Mouse (Mus musculus) embryonic facial prominence, embryonic 14.5 days (tissue): Measurements from ENCODE around the gene Krtap6-2. TPM values are rescaled to one million over a fixed set of nuclear protein-coding genes. Genes with fewer than 3 reads are reported as not detected.

Experiments
- ATAC-seq: fragments of 200-750 bp; cut with Nextera tagmentation; 2 replicates; pipeline ENCODE4 v1.8.0; 2017; ENCODE audit warnings: low read depth, moderate number of reproducible peaks, moderate TSS enrichment
- DNase-seq: peaks from one replicate; pipeline ENCODE4 v3.0.0-alpha.2; 2015; ENCODE audit warnings: low spot score
- H3K27ac ChIP-seq: fragments of 300-500 bp; sonication (generic); replicated peaks from 2 replicates; pipeline ENCODE4 v1.5.1; 2014; ENCODE audit warnings: low read depth, mild to moderate bottlenecking, low read length, moderate library complexity
- H3K27me3 ChIP-seq: fragments of 300-500 bp; sonication (generic); replicated peaks from 2 replicates; pipeline ENCODE4 v1.6.1; 2014; ENCODE audit warnings: low read length; ENCODE audit not compliant: control insufficient read depth, insufficient read depth
- H3K36me3 ChIP-seq: fragments of 300-500 bp; sonication (generic); 2 replicates; pipeline ENCODE4 v1.6.1; 2014; ENCODE audit warnings: low read length, mixed read lengths; ENCODE audit not compliant: control insufficient read depth, insufficient read depth
- H3K4me1 ChIP-seq: fragments of 300-500 bp; sonication (generic); 2 replicates; pipeline ENCODE4 v1.6.1; 2014; ENCODE audit warnings: antibody characterized with exemption, low read length; ENCODE audit not compliant: control insufficient read depth, insufficient read depth
- H3K4me2 ChIP-seq: fragments of 300-500 bp; sonication (generic); 2 replicates; pipeline ENCODE4 v1.6.1; 2014; ENCODE audit warnings: low read depth, mild to moderate bottlenecking, low read length, moderate library complexity, mixed read lengths
- H3K4me3 ChIP-seq: fragments of 300-500 bp; sonication (generic); 2 replicates; pipeline ENCODE4 v1.5.1; 2014; ENCODE audit warnings: low read depth, mild to moderate bottlenecking, low read length
- H3K9ac ChIP-seq: fragments of 300-500 bp; sonication (generic); 2 replicates; pipeline ENCODE4 v1.6.1; 2014; ENCODE audit warnings: low read depth, mild to moderate bottlenecking, low read length, moderate library complexity, mixed read lengths
- H3K9me3 ChIP-seq: fragments of 300-500 bp; sonication (generic); 2 replicates; pipeline ENCODE4 v1.6.1; 2016; ENCODE audit warnings: low read length; ENCODE audit not compliant: control insufficient read depth
- WGBS: fragments of 180-500 bp; shearing (Covaris S2); extraction: QIAGEN DNeasy Blood & Tissue Kit; methylation state at CpG from one replicate; pipeline ENCODE4 v1.1.7; 2014; 5-methylcytosine and 5-hydroxymethylcytosine counted together
- polyA plus RNA-seq: library from polyadenylated mRNA; unstranded; fragments of >200 nt; fragmentation: Nextera tagmentation; extraction: Ambion mirVana; gene quantifications from 2 replicates; pipeline ENCODE4 v1.2.1, GENCODE M21; 2014

Gene Krtap6-2
- not detected in 2 replicates for polyA plus RNA-seq

- Histone ChIP-seq H3K9me3 (no peaks in the 10 kb centered on the region), H3K4me1 (no peaks in the 10 kb centered on the region), H3K36me3 (no peaks in the 10 kb centered on the region), H3K4me3 (no peak within 1 kb of the TSS), H3K4me2 (no peak within 1 kb of the TSS), H3K27me3 (no peaks in the 10 kb centered on the region), H3K27ac (no peak within 1 kb of the TSS), H3K9ac (no peak within 1 kb of the TSS)
- DNase-seq = no peak
- WGBS = 86% methylated on average over 3 of the region's 3 CpGs
- ATAC-seq = no peak
Observed at GRCm38 (mm10) chr16:89420011-89420410, at the start of gene Krtap6-2. Krtap6-2 (minus strand) TSS chr16:89420111.

- ATAC-seq (no peak), DNase-seq (no peak)
- H3K4me1 ChIP-seq = no peaks in the 10 kb centered on the region
- no peak overlapping the region for H3K4me3 ChIP-seq
- no peak overlapping the region for H3K27ac ChIP-seq
- no peak overlapping the region for H3K9ac ChIP-seq
- 76% methylated on average over 5 of the region's 5 CpGs for WGBS
- no peaks in the 10 kb centered on the region for H3K9me3 ChIP-seq
- H3K27me3 ChIP-seq = no peaks in the 10 kb centered on the region
- no peak overlapping the region for H3K4me2 ChIP-seq
- H3K36me3 ChIP-seq = no peaks in the 10 kb centered on the region
Observed at GRCm38 (mm10) chr16:89461189-89461588, 41.3 kb upstream of the Krtap6-2 start.

DNA sequence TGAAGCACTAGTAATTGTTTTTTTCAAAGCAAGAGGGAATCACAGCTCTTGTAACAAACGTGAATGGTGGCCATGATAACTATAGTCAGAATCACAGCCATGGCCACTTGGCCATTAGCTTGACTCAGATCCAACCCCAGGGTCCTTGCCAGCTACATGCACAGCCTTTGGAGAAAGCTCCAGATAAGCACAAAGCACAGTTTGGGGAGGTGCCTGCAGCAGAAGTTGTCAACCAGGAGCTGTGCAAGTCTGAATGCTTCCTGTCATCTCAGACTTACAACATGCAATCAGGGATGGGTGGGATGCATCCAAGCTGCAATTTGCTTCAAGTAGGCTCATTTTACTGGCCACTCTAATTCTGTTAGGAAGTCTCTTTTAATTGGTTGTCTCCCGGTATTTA lies 9.7 kb upstream of the Krtap6-2 start:
- Histone ChIP-seq H3K27ac (no peak overlapping the region), H3K4me2 (no peak overlapping the region), H3K9me3 (no peaks in the 10 kb centered on the region), H3K27me3 (no peaks in the 10 kb centered on the region), H3K4me1 (no peaks in the 10 kb centered on the region), H3K9ac (no peak overlapping the region), H3K36me3 (no peaks in the 10 kb centered on the region), H3K4me3 (no peak overlapping the region)
- ATAC-seq (no peak), DNase-seq (no peak)
- 84% methylated on average over 2 of the region's 2 CpGs for WGBS

DNA sequence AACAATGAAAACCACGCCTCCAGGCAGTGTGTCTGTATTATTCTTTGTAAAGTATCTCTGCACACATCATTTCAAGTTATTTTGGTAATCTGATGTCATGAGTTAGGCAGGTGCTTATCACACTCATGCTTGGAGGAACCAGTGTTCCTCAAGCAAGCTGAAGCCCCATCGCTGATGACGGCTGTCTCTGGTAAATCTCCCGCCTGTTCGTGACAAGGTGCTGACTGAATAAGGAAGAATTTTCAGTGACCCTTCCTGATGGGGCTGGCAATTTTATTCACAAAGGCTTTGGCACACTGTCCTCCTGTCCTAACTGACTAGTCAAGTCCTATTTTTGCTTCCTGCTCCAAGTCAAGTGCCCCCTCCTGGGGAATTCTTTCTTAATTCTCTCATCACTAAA lies 5.4 kb upstream of the Krtap6-2 start:
- no peak overlapping the region for H3K9ac ChIP-seq
- no peaks in the 10 kb centered on the region for H3K36me3 ChIP-seq
- WGBS = 85% methylated on average over 5 of the region's 5 CpGs
- no peak overlapping the region for H3K4me3 ChIP-seq
- no peak for ATAC-seq
- H3K27me3 ChIP-seq = no peaks in the 10 kb centered on the region
- peak; percentile 3 for DNase-seq
- no peak overlapping the region for H3K4me2 ChIP-seq
- no peaks in the 10 kb centered on the region for H3K9me3 ChIP-seq
- H3K4me1 ChIP-seq = no peaks in the 10 kb centered on the region
- H3K27ac ChIP-seq = no peak overlapping the region

GRCm38 (mm10) chr16:89416311-89416710 lies 3.6 kb downstream of the Krtap6-2 start:
- H3K4me3 ChIP-seq = no peak overlapping the region
- H3K4me1 ChIP-seq = no peaks in the 10 kb centered on the region
- no peak for DNase-seq
- no peaks in the 10 kb centered on the region for H3K9me3 ChIP-seq
- WGBS = 88% methylated on average over 3 of the region's 3 CpGs
- H3K9ac ChIP-seq = no peak overlapping the region
- ATAC-seq = no peak
- H3K27ac ChIP-seq = no peak overlapping the region
- no peaks in the 10 kb centered on the region for H3K27me3 ChIP-seq
- no peak overlapping the region for H3K4me2 ChIP-seq
- no peaks in the 10 kb centered on the region for H3K36me3 ChIP-seq

DNA sequence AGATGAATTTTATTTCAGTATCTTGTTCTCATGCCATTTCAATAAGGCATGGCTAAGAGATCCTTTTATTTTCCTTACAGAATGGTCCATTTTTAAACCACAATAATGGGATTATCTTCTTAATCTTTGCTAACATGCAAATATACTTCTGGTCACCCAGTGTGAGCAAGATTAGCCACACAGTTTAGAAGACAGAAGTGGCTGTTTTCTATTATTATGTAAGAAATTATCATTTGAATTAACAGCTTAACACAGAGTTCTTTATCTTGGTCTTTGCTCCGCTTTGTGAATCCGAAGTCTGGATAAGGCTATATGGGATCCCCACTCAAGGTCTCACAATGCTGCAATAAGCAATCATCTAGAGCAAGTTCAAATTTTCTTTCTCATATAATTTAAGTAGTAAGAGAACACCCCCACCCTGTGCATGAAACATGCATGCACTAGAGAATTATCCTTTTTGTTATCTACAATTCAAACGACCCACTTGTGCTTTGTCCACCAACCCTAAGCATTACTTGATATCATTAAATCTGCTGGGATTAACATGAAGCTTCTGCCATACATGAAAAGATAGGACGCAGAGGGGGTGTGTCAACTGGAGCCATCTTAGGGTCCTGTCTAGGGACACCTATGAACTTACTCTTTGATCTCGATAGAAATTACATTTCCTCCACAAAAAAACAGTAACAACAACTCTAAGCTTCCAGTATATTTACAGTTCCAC lies 9.4 kb downstream of the Krtap6-2 start:
- Histone ChIP-seq H3K27me3 (no peaks in the 10 kb centered on the region), H3K9me3 (no peaks in the 10 kb centered on the region), H3K4me3 (no peak overlapping the region), H3K4me1 (no peaks in the 10 kb centered on the region), H3K36me3 (no peaks in the 10 kb centered on the region), H3K27ac (no peak overlapping the region), H3K9ac (no peak overlapping the region), H3K4me2 (no peak overlapping the region)
- DNase-seq (no peak), ATAC-seq (no peak)
- WGBS = 78% methylated on average over 5 of the region's 5 CpGs

DNA sequence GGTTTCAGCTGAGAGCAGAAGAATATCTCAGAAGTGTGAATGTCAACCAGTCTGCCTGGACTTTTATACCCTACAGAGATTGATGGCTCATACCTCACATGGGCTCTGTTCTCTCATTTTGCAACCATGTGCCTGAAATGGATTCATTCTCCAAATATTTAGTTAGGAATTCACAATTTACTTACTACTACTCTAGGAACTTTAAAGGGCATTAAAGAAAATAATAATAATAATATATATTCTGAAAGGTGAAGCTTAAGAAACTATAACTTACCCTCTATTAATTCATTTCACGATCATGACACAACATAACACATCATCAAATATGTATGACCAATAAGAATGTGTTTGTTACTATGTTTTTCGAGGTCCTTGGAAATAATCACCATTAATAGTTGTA lies 16.1 kb downstream of the Krtap6-2 start, which contains the start of gene Krtap21-1:
Gene Krtap21-1, minus strand, starts transcription at position 101 of the 400 bp plus-strand sequence.
- Histone ChIP-seq H3K9ac (no peak within 1 kb of the TSS), H3K36me3 (no peaks in the 10 kb centered on the region), H3K27me3 (no peaks in the 10 kb centered on the region), H3K9me3 (no peaks in the 10 kb centered on the region), H3K4me3 (no peak within 1 kb of the TSS), H3K27ac (no peak within 1 kb of the TSS), H3K4me2 (no peak within 1 kb of the TSS), H3K4me1 (no peaks in the 10 kb centered on the region)
- ATAC-seq (no peak), DNase-seq (no peak)
- WGBS = 81% methylated on average over 2 of the region's 2 CpGs

- WGBS = 72% methylated on average over 2 of the region's 2 CpGs
- Histone ChIP-seq H3K9me3 (no peaks in the 10 kb centered on the region), H3K4me1 (no peaks in the 10 kb centered on the region), H3K36me3 (no peaks in the 10 kb centered on the region), H3K4me3 (no peak overlapping the region), H3K27ac (no peak overlapping the region), H3K4me2 (no peak overlapping the region), H3K9ac (no peak overlapping the region), H3K27me3 (no peaks in the 10 kb centered on the region)
- DNase-seq (no peak), ATAC-seq (no peak)
Observed at GRCm38 (mm10) chr16:89372734-89373461, 47.0 kb downstream of the Krtap6-2 start.
